Mouse (Mus musculus) forebrain, postnatal 0 days (tissue): Measurements from ENCODE around the gene Neurod1. TPM values are rescaled to one million over a fixed set of nuclear protein-coding genes. Genes with fewer than 3 reads are reported as not detected.

Experiments
- ATAC-seq: fragments of 200-750 bp; cut with Nextera tagmentation; 2 replicates; pipeline ENCODE4 v1.8.0; 2017; ENCODE audit warnings: mild to moderate bottlenecking, moderate library complexity
- DNase-seq: peaks from one replicate; pipeline ENCODE4 v3.0.0-alpha.2; 2015
- H3K27ac ChIP-seq: fragments of 300-500 bp; sonication (generic); 2 replicates; pipeline ENCODE4 v1.5.1; 2014; ENCODE audit warnings: low read depth, mild to moderate bottlenecking, antibody characterized with exemption, low read length, moderate library complexity, mixed read lengths
- H3K27me3 ChIP-seq: fragments of 300-500 bp; sonication (generic); 2 replicates; pipeline ENCODE4 v1.6.1; 2014; ENCODE audit warnings: mild to moderate bottlenecking, low read length, mixed read lengths; ENCODE audit not compliant: insufficient read depth
- H3K36me3 ChIP-seq: fragments of 300-500 bp; sonication (generic); 2 replicates; pipeline ENCODE4 v1.6.1; 2014; ENCODE audit warnings: mild to moderate bottlenecking, moderate library complexity; ENCODE audit not compliant: insufficient read depth
- H3K4me1 ChIP-seq: fragments of 300-500 bp; sonication (generic); 2 replicates; pipeline ENCODE4 v1.6.1; 2014; ENCODE audit warnings: antibody characterized with exemption; ENCODE audit not compliant: insufficient read depth
- H3K4me2 ChIP-seq: fragments of 300-500 bp; sonication (generic); 2 replicates; pipeline ENCODE4 v1.6.1; 2014; ENCODE audit warnings: low read depth, mild to moderate bottlenecking, moderate library complexity
- H3K4me3 ChIP-seq: fragments of 300-500 bp; sonication (generic); 2 replicates; pipeline ENCODE4 v1.5.1; 2014; ENCODE audit warnings: low read depth, low read length, mixed read lengths
- H3K9ac ChIP-seq: fragments of 300-500 bp; sonication (generic); 2 replicates; pipeline ENCODE4 v1.6.1; 2014; ENCODE audit warnings: mild to moderate bottlenecking
- H3K9me3 ChIP-seq: fragments of 300-500 bp; sonication (generic); 2 replicates; pipeline ENCODE4 v1.6.1; 2016; ENCODE audit warnings: low read length
- CTCF ChIP-seq: sonication (generic); IDR thresholded peaks from 2 replicates; pipeline ENCODE4 v1.5.1; 2016; ENCODE audit warnings: antibody characterized with exemption, control low read depth, low read depth
- WGBS: fragments of 180-500 bp; shearing (Covaris S2); extraction: QIAGEN DNeasy Blood & Tissue Kit; methylation state at CpG from one replicate; pipeline ENCODE4 v1.1.7; 2014; 5-methylcytosine and 5-hydroxymethylcytosine counted together
- polyA plus RNA-seq: library from polyadenylated mRNA; unstranded; fragments of >200 nt; fragmentation: Nextera tagmentation; extraction: Ambion mirVana; gene quantifications from 2 replicates; pipeline ENCODE4 v1.2.1, GENCODE M21; 2015
- total RNA-seq: library from RNA; depleted of rRNA; stranded (reverse); fragments of >200 nt; gene quantifications from 2 replicates; pipeline ENCODE4 v1.2.3, GENCODE M21; 2014

Gene Neurod1
- total and polyA plus RNA-seq, 2 experiments from 2014 or later = 15.9 to 43.0 TPM

DNA sequence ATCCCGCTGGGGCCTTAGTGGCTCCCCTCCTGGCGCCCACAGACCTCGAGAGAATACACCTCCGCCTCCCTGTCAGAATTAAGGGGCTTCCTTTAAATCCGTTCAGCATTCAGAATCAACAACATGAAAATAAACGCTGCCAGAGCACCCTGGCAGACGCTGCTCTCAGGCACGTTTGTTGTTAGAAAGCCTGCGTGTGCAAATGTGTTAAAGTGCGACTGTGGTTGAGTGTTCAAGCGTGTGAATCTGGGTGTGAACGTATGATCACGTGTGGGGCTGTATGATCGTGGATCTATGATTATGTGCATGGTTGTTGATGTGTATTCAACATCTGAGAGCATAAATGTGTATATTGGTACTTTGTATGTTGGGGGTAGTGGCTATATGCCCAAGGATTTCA lies 3.6 kb upstream of the Neurod1 start:
- WGBS = 3% methylated on average over 14 of the region's 14 CpGs
- H3K27ac ChIP-seq = peak overlapping the region; percentile 55

DNA sequence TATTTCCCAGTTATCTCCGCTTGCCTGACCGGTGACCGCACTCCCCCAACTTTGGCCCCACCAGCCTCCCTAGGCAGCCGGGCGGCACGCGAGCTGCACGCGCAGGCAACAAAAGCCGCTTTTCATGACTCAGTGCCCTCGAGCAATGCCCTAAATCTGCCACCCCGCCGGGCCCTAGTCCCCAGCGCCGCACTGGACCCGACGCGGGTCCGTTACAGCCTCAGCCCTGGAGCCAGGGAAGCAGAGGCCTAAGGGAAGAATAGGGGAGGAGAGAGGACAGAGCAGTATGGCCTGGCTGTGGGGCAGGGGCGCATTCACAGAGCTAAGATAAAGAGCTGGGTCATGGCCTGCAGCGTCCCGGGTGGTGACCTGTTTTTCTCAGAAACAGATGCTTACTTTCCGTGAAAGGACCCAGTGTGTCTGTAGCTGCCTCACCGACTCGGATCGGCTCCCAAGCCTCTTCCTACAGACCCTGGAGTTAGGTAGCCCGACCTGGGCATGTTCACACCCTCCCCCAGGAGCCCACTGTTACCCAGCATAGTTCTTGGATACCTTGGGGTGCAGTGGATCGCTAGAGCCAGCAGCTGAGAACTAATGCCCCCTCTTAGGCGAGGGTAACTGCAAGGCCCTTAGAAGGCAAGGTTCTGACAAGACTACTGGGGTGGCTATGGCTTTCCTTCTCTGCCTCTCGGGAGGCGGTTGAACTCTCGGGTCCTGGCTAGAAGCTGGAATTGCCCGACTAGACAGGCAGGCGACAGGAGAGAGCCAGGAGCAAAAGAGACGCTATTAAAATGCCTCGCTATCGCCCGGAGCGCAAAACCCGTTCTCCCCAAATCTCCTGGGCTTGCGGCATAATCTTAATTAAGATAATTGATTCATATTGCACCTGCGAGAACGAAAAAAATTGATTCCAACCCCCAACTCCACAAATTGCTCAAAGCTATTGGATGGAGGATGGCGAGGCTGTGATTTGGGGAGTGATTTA lies 2.8 kb upstream of the Neurod1 start:
- no peak for TF ChIP-seq CTCF
- DNase-seq (peak; percentile 70), ATAC-seq (peak; percentile 10; the same call in 1 of the 2 replicates)
- Histone ChIP-seq H3K9ac (no peak overlapping the region), H3K4me1 (peaks cover 12% of the 10 kb centered on the region), H3K4me2 (peak overlapping the region; percentile 43), H3K36me3 (no peaks in the 10 kb centered on the region), H3K27ac (peak overlapping the region; percentile 55), H3K4me3 (peak overlapping the region; percentile 19), H3K27me3 (peaks cover 29% of the 10 kb centered on the region), H3K9me3 (no peaks in the 10 kb centered on the region)
- 3% methylated on average over 44 of the region's 44 CpGs for WGBS

More for the DNA sequence above, 3.6 kb upstream of the Neurod1 start:
- H3K9ac ChIP-seq = no peak overlapping the region
- no peaks in the 10 kb centered on the region for H3K9me3 ChIP-seq
- peak overlapping the region; percentile 43 for H3K4me2 ChIP-seq
- H3K4me1 ChIP-seq = peaks cover 12% of the 10 kb centered on the region
- no peak for TF ChIP-seq CTCF
- ATAC-seq = peak; percentile 27
- H3K4me3 ChIP-seq = peak overlapping the region; percentile 19
- DNase-seq = peak; percentile 79
- peaks cover 23% of the 10 kb centered on the region for H3K27me3 ChIP-seq
- no peaks in the 10 kb centered on the region for H3K36me3 ChIP-seq

DNA sequence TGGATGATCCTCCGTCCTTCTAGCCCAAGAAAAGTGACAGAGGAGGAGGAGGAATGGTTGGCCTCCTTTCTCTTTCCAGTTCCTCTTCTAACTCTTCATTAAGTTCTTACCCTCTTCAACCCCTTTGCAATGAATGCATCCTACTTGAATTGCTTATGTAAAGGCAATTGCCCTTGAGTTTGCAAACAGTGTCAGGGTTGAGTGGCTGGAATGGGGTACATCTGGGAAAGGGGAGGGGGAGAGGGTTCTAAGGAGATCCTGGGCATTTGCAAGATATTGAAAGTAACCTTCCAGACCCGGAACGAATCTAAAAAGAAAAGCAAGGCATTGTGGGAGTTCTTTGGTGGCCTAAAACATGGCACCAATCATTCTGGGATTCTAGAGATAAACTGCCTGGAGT lies 1.4 kb upstream of the Neurod1 start:
- Histone ChIP-seq H3K27me3 (peaks cover 29% of the 10 kb centered on the region), H3K27ac (no peak overlapping the region), H3K4me1 (peaks cover 12% of the 10 kb centered on the region), H3K9me3 (no peaks in the 10 kb centered on the region), H3K9ac (no peak overlapping the region), H3K4me3 (no peak overlapping the region), H3K36me3 (no peaks in the 10 kb centered on the region), H3K4me2 (no peak overlapping the region)
- DNase-seq (peak; percentile 12), ATAC-seq (no peak)
- WGBS = 18% methylated on average over 3 of the region's 3 CpGs
- TF ChIP-seq CTCF = no peak

DNA sequence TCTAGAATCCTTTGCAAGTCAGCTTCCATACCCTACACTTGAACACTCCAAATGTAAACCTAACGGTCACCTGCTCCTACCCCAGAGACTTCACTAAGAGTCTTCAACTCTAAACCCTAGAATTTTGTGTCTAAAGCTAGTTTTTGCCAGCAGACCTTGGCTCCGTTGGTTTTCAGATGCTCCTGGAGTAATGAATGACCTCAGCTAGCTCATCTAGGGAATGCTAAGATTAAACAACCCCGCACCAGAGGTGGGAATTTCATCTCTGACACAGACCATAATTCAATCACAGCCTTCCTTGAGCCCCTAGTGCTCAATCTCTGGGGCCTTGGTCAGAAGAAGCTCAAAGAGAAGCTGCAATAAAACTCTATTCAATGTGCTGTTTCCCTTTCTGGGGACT lies 883 bp upstream of the Neurod1 start:
- Histone ChIP-seq H3K27me3 (peaks cover 29% of the 10 kb centered on the region), H3K36me3 (no peaks in the 10 kb centered on the region), H3K4me3 (no peak overlapping the region), H3K4me2 (0 out of 2 replicates have a peak overlapping the region, but pooled peaks have one; percentile 59), H3K9ac (no peak overlapping the region), H3K4me1 (peaks cover 12% of the 10 kb centered on the region), H3K27ac (no peak overlapping the region), H3K9me3 (no peaks in the 10 kb centered on the region)
- 63% methylated on average over 3 of the region's 3 CpGs for WGBS
- DNase-seq (no peak), ATAC-seq (no peak)
- TF ChIP-seq CTCF = no peak

DNA sequence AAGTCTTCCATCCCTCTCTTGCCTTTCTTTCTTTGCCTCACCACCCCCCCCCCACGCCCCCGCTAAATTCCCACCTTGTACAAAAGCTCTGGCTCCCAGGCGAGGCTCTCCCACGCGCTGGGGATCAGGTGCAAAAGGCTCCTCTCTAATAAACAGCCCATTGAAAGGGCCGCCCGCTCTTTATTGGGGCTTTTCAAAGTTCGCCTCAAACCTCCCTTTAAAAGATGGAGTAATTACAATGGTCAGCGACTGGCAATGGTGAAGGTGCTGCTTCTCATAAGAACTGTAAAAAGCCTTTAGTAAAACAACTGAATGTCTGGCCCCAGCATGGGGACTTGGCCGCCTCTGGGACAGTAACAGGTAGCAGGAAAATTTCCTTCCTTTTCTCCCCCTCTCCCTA lies 905 bp downstream of the Neurod1 start:
- no peaks in the 10 kb centered on the region for H3K9me3 ChIP-seq
- H3K4me3 ChIP-seq = peak overlapping the region; percentile 48
- no peak for TF ChIP-seq CTCF
- 3% methylated on average over 10 of the region's 10 CpGs for WGBS
- DNase-seq (peak; percentile 26), ATAC-seq (no peak)
- peak overlapping the region; percentile 59 for H3K4me2 ChIP-seq
- peaks cover 12% of the 10 kb centered on the region for H3K4me1 ChIP-seq
- H3K36me3 ChIP-seq = no peaks in the 10 kb centered on the region
- peak overlapping the region; percentile 69; the same call in 1 of the 2 replicates for H3K27ac ChIP-seq
- peak overlapping the region; percentile 50; the same call in 1 of the 2 replicates for H3K9ac ChIP-seq
- peaks cover 28% of the 10 kb centered on the region for H3K27me3 ChIP-seq

DNA sequence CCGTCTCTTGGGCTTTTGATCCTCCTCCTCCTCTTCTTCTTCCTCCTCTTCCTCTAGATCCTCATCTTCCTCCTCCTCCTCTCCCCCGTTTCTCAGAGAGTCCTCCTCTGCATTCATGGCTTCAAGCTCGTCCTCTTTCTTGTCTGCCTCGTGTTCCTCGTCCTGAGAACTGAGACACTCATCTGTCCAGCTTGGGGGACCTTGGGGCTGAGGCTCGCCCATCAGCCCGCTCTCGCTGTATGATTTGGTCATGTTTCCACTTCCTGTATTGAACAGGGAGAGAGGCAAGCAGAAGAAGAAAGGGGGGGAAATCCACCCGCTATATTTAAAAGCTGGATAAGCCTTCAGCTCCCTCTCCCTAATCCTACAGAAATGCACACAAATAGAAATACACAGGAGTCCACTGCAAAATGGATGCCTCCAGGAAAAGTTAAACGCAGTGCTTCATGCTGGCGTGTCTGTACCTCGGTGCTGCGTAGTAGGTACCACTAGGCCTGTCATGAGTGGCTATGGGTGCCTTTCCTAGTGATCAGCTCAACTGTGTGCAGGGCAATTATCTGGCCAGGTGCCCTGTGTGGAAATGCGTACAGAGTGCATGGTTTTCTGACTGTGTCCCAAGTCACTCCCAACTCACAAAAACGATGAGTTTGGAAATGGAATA lies 1.6 kb downstream of the Neurod1 start:
- peak overlapping the region; percentile 69 for H3K27ac ChIP-seq
- WGBS = 5% methylated on average over 15 of the region's 15 CpGs
- H3K36me3 ChIP-seq = no peaks in the 10 kb centered on the region
- ATAC-seq (0 out of 2 replicates have a peak, but pooled peaks have one; percentile 2), DNase-seq (peak; percentile 72)
- H3K4me1 ChIP-seq = peaks cover 11% of the 10 kb centered on the region
- H3K9ac ChIP-seq = peak overlapping the region; percentile 50
- peak overlapping the region; percentile 59 for H3K4me2 ChIP-seq
- peaks cover 21% of the 10 kb centered on the region for H3K27me3 ChIP-seq
- no peaks in the 10 kb centered on the region for H3K9me3 ChIP-seq
- no peak for TF ChIP-seq CTCF
- peak overlapping the region; percentile 48 for H3K4me3 ChIP-seq
